Mouse (Mus musculus) kidney, adult 2 months (tissue): ENCODE results near the gene Prdm2. TPM values are rescaled to one million over a fixed set of nuclear protein-coding genes. Genes with fewer than 3 reads are reported as not detected.
A peak's percentile ranks its signal among the peaks of the same experiment; 100 is the strongest.

Source experiments
- DNase-seq: peaks from one replicate; pipeline ENCODE4 v3.0.0; 2021
- H3K27ac ChIP-seq: fragments of 200-500 bp; 2 replicates; pipeline ENCODE4 v1.5.1; 2012; ENCODE audit warnings: low read depth, low read length, control low read depth, inconsistent platforms; ENCODE audit not compliant: insufficient read depth
- H3K27me3 ChIP-seq: fragments of 200-500 bp; replicated peaks from 2 replicates; pipeline ENCODE4 v1.6.1; 2012; ENCODE audit warnings: mild to moderate bottlenecking, moderate library complexity, low read length, inconsistent platforms; ENCODE audit not compliant: control insufficient read depth, insufficient read depth
- H3K36me3 ChIP-seq: fragments of 200-500 bp; 2 replicates; pipeline ENCODE4 v1.6.1; 2012; ENCODE audit warnings: mild to moderate bottlenecking, moderate library complexity, low read length, inconsistent platforms; ENCODE audit not compliant: control insufficient read depth, insufficient read depth
- H3K4me1 ChIP-seq: fragments of 200-500 bp; 2 replicates; pipeline ENCODE4 v1.6.1; 2011; ENCODE audit warnings: low read length; ENCODE audit not compliant: control insufficient read depth, insufficient read depth
- H3K4me3 ChIP-seq: fragments of 200-500 bp; 2 replicates; pipeline ENCODE4 v1.5.1; 2011; ENCODE audit warnings: mild to moderate bottlenecking, low read depth, low read length, control low read depth; ENCODE audit not compliant: insufficient read depth
- CTCF ChIP-seq: fragments of 200-500 bp; conservative IDR thresholded peaks from 2 replicates; pipeline ENCODE4 v1.5.1; 2011; ENCODE audit warnings: low read depth, mild to moderate bottlenecking, control low read depth, low read length, moderate library complexity, mixed read lengths; ENCODE audit not compliant: insufficient read depth, insufficient read length
- POLR2A ChIP-seq: fragments of 200-500 bp; IDR thresholded peaks from one replicate; pipeline ENCODE4 v1.6.1; 2011; ENCODE audit warnings: low read depth, low read length, control low read depth
- WGBS: fragments of 180-500 bp; shearing (Covaris S2); methylation state at CpG from one replicate; pipeline ENCODE4 v1.1.7; 2018; 5-methylcytosine and 5-hydroxymethylcytosine counted together
- polyA plus RNA-seq: library from polyadenylated mRNA; depleted of rRNA; stranded (reverse); fragments of >200 nt; gene quantifications from 2 replicates; pipeline ENCODE4 v1.2.3, GENCODE M21; 2012; rRNA removed

The Prdm2 gene
- polyA plus RNA-seq, result 10.1 and 13.9 TPM in 2 replicates

GRCm38 (mm10) chr4:143212341-143213174 lies at the start of gene Prdm2:
Gene Prdm2 (minus strand): TSS chr4:143212995.
- 1% methylated on average over 95 of the region's 96 CpGs for WGBS

GRCm38 (mm10) chr4:143259718-143260349 lies 47.0 kb upstream of the Prdm2 start:
- DNase-seq, result no peak
- Histone ChIP-seq H3K27ac (no peak overlapping the region), H3K27me3 (no peaks in the 10 kb centered on the region), H3K36me3 (no peaks in the 10 kb centered on the region), H3K4me1 (no peaks in the 10 kb centered on the region), H3K4me3 (no peak overlapping the region)
- 31% methylated on average over 8 of the region's 8 CpGs for WGBS
- TF ChIP-seq CTCF, result no peak
- TF ChIP-seq POLR2A, result no peak

More at GRCm38 (mm10) chr4:143212341-143213174, at the start of gene Prdm2:
- H3K36me3 ChIP-seq, result no peaks in the 10 kb centered on the region
- H3K27ac ChIP-seq, result peak within 1 kb of the TSS; percentile 79
- H3K27me3 ChIP-seq, result no peaks in the 10 kb centered on the region
- DNase-seq, result peak; percentile 69
- peak within 1 kb of the TSS; percentile 62 for H3K4me3 ChIP-seq
- TF ChIP-seq CTCF (no peak), POLR2A (peak; percentile 30)
- peaks cover 15% of the 10 kb centered on the region for H3K4me1 ChIP-seq

GRCm38 (mm10) chr4:143258517-143258916 lies 45.7 kb upstream of the Prdm2 start:
- Histone ChIP-seq H3K27me3 (no peaks in the 10 kb centered on the region), H3K4me1 (no peaks in the 10 kb centered on the region), H3K36me3 (no peaks in the 10 kb centered on the region), H3K4me3 (no peak overlapping the region), H3K27ac (no peak overlapping the region)
- 36% methylated on average over 19 of the region's 19 CpGs for WGBS
- TF ChIP-seq CTCF (peak; percentile 48), POLR2A (no peak)
- DNase-seq, result peak; percentile 9

- no peaks in the 10 kb centered on the region for H3K36me3 ChIP-seq
- no peaks in the 10 kb centered on the region for H3K27me3 ChIP-seq
- no peak for DNase-seq
- no peak overlapping the region for H3K27ac ChIP-seq
- no peaks in the 10 kb centered on the region for H3K4me1 ChIP-seq
- no peak overlapping the region for H3K4me3 ChIP-seq
- 28% methylated on average over 6 of the region's 6 CpGs for WGBS
- TF ChIP-seq CTCF (no peak), POLR2A (no peak)
These were observed 45.2 kb upstream of the Prdm2 start for GRCm38 (mm10) chr4:143257971-143258370.

GRCm38 (mm10) chr4:143255541-143255940 lies 42.7 kb upstream of the Prdm2 start:
- 58% methylated on average over 8 of the region's 8 CpGs for WGBS
- H3K36me3 ChIP-seq, result no peaks in the 10 kb centered on the region
- H3K4me3 ChIP-seq, result no peak overlapping the region
- no peak overlapping the region for H3K27ac ChIP-seq
- no peaks in the 10 kb centered on the region for H3K27me3 ChIP-seq
- DNase-seq, result peak; percentile 3
- H3K4me1 ChIP-seq, result no peaks in the 10 kb centered on the region
- TF ChIP-seq CTCF (no peak), POLR2A (no peak)

- H3K36me3 ChIP-seq, result no peaks in the 10 kb centered on the region
- no peaks in the 10 kb centered on the region for H3K4me1 ChIP-seq
- WGBS, result 83% methylated on average over 1 of the region's 1 CpGs
- DNase-seq, result no peak
- H3K27me3 ChIP-seq, result no peaks in the 10 kb centered on the region; the same call in 1 of the 2 replicates
- H3K4me3 ChIP-seq, result no peak overlapping the region
- H3K27ac ChIP-seq, result no peak overlapping the region
- no peak for TF ChIP-seq POLR2A
- no peak for TF ChIP-seq CTCF
These were observed 40.6 kb upstream of the Prdm2 start for GRCm38 (mm10) chr4:143253356-143253755.

GRCm38 (mm10) chr4:143248050-143248449 lies 35.3 kb upstream of the Prdm2 start:
- Histone ChIP-seq H3K4me1 (no peaks in the 10 kb centered on the region), H3K36me3 (no peaks in the 10 kb centered on the region), H3K4me3 (no peak overlapping the region), H3K27me3 (no peaks in the 10 kb centered on the region; the same call in 1 of the 2 replicates), H3K27ac (no peak overlapping the region)
- peak; percentile 15 for DNase-seq
- 75% methylated on average over 5 of the region's 5 CpGs for WGBS
- TF ChIP-seq POLR2A (no peak), CTCF (peak; percentile 50)
